Mouse (Mus musculus) cortical plate, adult 2 months (tissue): ENCODE data around the gene Pam.

Experiments
- CTCF ChIP-seq: fragments of 200-500 bp; IDR thresholded peaks from 2 replicates; pipeline ENCODE4 v1.5.1; 2011; ENCODE audit warnings: mild to moderate bottlenecking, control low read depth, low read length; ENCODE audit not compliant: insufficient read depth; ENCODE audit errors: extremely low read depth
- POLR2A ChIP-seq: fragments of 200-500 bp; IDR thresholded peaks from 2 replicates; pipeline ENCODE4 v1.6.1; 2011; ENCODE audit warnings: mild to moderate bottlenecking, low read length, control low read depth; ENCODE audit not compliant: insufficient read depth; ENCODE audit errors: extremely low read depth

DNA sequence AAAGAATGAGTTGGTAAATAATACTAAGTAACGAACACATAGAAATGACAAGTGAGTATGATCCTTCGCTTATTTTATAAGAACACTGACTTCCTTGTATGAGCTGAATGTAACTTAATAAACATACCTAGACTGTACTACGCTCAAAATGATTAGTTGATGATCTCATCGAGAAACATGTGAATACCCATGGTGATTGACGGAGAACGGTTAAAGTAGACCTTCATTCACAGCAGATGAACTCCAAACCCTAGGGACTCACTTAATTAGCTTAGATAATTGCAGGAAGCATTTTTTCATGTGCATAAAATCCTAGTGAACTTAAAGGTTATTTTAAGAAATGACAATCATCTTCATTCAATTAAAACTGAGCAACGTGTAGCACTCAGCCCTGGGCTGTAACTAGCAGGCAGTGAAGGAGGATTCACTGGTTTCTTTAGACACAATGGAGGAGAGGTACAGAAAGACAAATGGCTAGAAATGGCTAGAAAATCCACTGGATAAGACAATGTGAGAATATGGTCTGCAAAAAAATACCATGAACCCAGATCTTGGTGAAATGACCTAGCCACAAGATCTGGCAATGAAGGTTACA is 194.8 kb downstream of the Pam start:
- TF ChIP-seq CTCF (no peak), POLR2A (no peak)
